Mouse (Mus musculus) right cerebral cortex, adult 18-20 months (tissue): Measurements from ENCODE around the gene Fbxo10.
"Not testable (repeated sequence)": the region's sequence is repeated elsewhere in the genome, so short reads cannot be mapped to it uniquely, and the experiment has no call there.

Experiments used
- DNase-seq: peaks from one replicate; pipeline ENCODE4 v3.0.0; 2022; ENCODE audit warnings: mixed read lengths

Gene Fbxo10

GRCm38 (mm10) chr4:45047286-45047887, 37.0 kb downstream of the Fbxo10 start:
- no peak for DNase-seq

DNA sequence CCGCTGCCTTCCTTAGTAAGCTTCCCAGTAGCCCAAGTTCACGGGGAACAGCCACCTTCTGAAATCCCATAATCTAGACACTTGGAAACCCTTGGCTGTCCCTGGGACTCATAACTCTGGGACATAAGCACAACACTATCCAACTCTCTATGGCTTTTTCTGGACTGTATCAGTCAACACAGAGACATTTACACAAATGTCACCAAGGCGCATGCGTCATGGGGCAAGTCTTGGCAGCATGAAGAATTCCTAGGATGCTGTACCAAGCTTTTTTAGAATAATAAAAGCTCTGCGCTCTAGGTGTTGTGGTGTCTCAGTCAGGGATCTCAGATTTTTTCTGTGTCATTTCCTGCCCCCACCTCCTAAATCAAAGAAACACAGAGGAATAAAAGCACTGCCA, 37.7 kb downstream of the Fbxo10 start:
- DNase-seq = no peak

- DNase-seq = no peak
Observed at GRCm38 (mm10) chr4:45040795-45041194, 43.6 kb downstream of the Fbxo10 start.

- DNase-seq = not testable (repeated sequence)
Observed at GRCm38 (mm10) chr4:45039546-45039945, 44.9 kb downstream of the Fbxo10 start.

DNA sequence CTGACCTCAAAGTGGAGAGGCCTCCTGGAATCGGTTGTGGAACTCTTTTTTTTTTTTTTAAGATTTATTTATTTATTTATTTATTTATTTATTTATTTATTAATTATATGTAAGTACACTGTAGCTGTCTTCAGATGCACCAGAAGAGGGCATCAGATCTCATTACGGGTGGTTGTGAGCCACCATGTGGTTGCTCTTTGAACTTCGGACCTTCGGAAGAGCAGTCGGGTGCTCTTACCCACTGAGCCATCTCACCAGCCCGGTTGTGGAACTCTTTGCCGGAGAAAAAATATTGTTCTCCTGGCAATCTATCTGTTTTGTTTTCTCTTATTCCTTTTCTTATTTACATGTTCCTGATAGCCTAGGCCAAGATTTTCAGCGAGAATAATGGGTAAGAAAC, 45.5 kb downstream of the Fbxo10 start:
- DNase-seq = not testable (repeated sequence)

DNA sequence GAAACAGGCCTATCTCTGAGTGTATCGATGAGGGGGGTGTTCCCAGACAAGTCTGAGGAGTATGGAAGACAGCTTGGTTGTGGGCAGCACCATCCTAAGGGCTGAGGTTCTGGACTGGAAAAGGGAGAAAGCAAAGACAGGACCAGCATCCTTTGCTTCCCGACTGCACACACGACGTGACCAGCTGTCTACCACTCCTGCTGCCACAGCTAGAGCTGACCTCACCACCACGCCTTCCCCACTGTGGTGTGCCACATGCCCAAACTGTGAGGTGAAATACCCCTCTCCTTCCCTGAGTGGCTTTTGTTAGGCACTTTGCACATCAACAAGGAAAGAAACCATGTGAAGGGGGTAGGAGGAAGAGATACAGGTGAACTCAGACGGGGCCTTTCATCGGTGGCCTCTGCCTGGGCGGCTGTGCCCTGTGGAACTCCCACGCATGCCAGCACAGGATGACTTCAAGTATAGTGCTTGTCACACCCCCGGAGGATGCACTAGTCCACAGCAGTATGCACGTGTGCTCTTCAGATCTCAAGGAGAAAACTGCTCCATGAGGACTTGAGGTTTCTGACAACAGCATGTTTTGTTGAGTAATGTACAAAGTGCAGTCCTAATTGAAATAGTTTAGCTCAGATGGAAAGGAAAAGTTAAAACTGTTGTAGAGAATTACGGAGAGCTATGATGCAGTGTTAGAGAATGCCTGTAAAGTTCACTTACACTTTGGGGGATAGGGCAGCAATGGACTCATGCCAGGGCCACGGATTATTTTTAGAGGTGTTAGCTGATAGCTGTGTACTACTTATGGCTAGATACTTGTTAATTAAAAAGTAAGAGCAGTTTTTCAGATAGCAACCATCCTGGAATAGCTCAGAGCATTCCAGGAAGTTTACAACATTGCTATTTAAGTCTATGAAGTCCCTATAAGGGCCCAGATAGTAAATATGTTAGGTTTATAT, 46.7 kb downstream of the Fbxo10 start:
- DNase-seq = no peak

- DNase-seq = no peak
Observed at GRCm38 (mm10) chr4:45036571-45036970, 47.8 kb downstream of the Fbxo10 start.

DNA sequence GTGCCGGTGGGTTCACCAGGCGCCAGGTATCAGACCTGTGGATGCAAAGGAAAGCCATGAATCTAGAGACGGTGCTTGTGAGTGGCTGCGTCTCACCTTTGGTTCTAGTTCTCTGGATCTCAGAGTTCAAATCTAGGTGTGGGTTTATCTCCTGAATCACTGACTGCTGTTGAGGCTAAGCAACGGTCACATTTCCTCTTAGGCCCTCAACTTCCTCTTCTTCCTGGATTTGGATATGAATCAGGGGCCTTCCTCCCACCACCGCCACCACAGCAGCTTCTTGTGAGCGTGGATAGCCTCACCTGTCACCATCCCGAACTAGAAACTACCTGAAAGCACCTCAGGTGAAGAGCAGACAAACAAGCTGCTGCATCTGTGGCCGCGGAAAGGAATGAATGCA, 48.4 kb downstream of the Fbxo10 start:
- no peak for DNase-seq

DNA sequence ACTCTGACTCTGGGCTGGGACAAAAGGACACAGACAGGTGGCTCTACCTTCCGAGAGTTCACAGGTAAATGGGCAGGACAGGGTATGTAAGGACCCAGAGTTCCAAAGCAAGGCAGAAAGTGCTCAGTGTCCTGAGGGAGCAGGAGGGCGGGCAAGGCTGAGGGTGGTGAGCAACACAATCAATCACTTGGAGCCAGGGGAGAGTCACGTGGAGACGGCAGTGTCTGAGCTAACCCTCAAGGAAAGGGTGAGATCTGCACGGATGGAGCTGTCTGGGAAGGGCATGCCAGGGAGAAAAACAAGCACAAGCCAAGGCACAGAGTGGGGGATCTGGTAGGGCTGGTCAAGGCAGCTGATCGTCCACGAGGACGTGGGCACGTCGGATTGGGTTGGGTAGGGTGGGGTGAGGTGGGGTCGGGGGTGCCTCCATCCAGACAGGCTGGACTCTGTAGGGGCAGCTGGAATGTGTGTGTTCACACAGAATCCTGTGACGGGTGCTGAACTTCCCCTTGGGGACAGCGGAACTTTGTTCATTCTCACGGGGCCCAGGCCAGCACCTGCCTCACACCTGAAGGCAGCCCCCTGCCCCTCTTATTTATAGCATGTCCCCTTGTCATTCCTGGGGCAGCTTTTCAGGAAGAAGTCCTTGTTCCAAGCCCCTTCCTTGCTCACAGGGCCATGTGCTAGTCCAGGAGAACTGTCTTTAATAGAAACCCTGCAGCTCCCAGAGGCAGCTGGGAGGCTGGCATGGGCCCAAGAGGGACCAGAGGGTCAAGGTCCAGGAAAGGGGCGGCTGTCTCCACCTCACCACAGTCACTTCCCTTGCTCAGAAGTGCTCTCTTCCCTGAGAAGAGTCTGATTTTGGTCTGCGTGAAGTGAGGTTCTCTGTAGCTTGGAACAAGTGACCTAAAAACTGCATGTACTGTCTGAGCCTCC, 49.4 kb downstream of the Fbxo10 start:
- no peak for DNase-seq

- no peak for DNase-seq
Observed at GRCm38 (mm10) chr4:45032586-45032985, 51.8 kb downstream of the Fbxo10 start.

DNA sequence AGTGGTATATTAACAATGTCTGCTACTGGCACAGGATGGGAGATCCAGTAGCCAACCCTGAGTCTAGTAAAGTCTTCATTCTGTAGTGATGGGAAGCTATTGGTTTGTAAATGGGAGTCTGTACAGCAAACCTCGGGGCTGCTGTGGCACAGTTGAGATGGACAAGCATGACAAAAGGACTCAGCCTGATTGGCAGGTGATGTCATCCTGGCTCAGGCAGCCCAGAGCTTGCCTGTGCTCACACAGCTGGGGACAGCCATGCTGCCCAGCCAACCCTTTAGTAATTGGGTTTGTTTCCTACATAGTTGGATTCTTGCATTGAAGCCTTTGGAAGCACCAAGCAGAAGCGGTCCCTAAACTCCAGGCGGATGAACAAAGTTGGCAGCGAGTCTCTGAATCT, 57.9 kb downstream of the Fbxo10 start:
- no peak for DNase-seq

GRCm38 (mm10) chr4:45019009-45019408, 65.4 kb downstream of the Fbxo10 start:
- no peak for DNase-seq

- peak; percentile 90 for DNase-seq
Observed at GRCm38 (mm10) chr4:45018452-45018980, 65.9 kb downstream of the Fbxo10 start, which contains the start of gene Polr1e. Polr1e (plus strand) TSS chr4:45018583.

DNA sequence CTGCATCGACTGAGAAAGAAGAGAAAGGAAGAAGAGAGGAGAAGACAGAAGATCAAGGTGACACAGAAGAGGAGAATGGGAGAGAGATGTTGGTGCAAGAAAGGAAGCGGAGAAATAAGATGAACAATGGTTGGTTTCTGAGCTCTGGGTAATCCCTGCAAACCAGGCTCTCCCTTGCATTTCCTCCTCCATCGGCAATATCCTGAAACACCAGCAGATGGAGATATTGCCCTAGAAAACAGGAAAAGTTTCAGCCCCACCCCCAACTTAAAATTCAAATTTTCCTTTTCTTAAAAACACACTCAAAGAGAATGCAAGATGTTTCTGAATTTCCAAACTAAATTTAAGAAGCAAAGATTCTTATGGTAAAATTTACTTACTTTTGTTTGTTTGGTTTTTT, 68.8 kb downstream of the Fbxo10 start:
- DNase-seq = peak; percentile 52

- no peak for DNase-seq
Observed at GRCm38 (mm10) chr4:45013537-45013936, 70.9 kb downstream of the Fbxo10 start.

DNA sequence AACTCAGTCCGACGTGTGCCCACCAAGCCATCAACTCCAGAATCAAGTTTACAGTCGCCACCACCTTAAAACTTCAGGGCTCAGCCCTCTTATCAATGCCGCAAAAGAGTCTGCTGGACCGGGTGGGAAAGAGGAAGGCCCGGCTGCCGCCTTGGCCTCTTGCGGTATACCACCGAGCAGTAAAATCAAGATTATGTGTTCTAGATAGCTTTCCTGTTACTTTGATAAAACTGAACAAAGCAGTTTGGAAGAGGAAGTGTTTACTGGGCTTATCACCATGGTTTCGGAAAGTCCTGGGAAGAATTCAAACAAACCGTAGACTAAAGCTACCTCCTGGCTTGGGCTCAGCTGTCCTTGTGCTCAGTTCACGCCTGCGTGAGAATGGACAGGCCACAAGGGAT, 71.4 kb downstream of the Fbxo10 start:
- DNase-seq = no peak

DNA sequence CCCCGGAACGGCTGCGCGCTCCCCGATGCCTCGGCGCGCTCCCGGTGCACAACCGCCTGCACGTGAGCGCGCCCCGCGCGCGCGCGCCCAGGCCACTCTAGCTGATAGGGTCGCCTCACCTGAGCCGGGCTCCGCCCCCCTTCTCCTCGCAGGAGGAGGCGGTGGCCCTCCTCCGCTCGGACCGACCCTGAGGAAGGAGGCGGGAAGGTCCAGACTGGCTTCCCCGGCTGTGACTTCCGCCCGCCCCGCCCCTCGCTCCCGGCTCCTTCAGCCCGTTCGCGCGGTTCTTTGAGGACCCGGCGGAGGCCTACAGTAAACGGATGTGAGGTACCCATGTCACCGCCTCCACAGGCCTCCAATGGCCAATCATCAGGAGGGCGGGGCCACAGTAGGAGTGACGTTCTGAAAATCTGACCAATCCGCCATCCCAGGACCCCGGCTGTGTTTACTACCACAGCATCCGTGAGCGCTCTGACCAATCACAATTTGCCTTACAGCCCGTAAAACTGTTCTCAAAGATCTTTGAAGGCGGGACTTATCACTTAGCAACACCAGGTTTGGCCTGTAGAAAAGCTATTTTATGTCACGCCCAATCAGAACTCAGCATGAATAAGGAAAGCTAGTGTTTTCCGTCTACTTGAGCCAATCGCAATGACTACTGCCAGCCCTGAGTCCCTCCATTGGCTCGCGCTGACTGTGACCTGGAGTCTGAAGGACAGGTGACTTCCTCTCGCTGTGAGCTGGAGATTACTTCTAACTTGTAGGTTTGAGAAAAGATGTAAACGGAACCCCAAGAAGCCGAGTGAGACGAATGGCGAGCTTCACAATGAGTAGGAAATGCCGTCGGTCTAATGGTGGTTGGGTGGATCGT, 72.1 kb downstream of the Fbxo10 start, which contains the start of gene Zbtb5:
Gene Zbtb5, minus strand, starts transcription at position 308 of the 871 bp plus-strand sequence.
- peak; percentile 100 for DNase-seq

- DNase-seq = no peak
Observed at GRCm38 (mm10) chr4:45011581-45012104, 72.8 kb downstream of the Fbxo10 start.

- DNase-seq = no peak
Observed at GRCm38 (mm10) chr4:45010806-45011415, 73.5 kb downstream of the Fbxo10 start.

- DNase-seq = no peak
Observed at GRCm38 (mm10) chr4:45005452-45005851, 79.0 kb downstream of the Fbxo10 start.

DNA sequence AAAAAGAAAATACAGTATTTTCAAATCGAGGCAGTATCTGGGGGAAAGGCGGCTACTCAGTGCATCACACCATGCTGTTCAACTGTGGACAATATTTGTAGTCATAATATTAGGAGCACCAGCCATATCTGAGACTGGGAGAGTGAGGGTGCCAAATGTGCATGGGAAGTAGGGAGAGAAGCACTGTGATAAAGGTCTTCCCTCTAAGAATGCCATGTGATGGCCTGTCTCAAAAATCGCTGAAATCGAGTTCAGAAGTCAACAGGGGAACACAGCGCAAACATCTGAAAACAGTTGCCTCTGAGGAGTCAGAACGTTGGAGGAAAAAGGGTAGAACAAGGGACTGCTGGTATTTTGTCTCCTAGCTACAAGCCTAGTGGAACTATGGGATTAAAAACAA, 84.4 kb downstream of the Fbxo10 start:
- no peak for DNase-seq
